Mouse (Mus musculus) mouse embryonic stem cell (cell line): ENCODE results near the gene Pkdcc.

Experiments
- in situ Hi-C, 2 experiments: fragments of 300-500 bp; cut with MboI; formaldehyde crosslinking; loops; 1 replicate in 1 of 2; 3 replicates in 1 of 2; pipeline ENCODE4 v1.14.3; 2019 to 2020; ENCODE audit warnings: low sequenced_read_pairs in 2 of 2, low pct_unique_long_range_greater_than_20kb in 1 of 2, mixed read lengths in 1 of 2; ENCODE audit not compliant: unreplicated experiment in 1 of 2

Gene Pkdcc

DNA sequence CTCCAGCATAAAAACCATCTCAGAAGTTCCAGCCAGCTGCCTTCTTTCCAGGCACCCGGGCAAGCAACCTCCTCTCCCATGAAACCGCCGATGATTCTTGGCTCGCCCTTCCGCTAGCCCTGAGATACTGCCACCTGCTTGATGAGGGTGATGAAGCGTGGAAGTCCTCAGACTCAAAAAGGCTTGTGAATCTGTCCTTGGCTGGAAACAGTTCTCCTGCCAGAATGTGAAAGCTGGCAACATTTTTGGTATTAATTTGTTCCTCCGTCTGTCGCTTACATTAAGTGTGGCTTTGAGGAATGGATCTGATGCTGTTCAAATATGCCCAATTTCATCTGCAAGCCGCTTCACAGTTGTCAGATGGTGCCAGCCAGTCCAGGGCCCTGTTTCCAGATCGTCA is 20.1 kb downstream of the Pkdcc start:
- in situ Hi-C loops, result loop anchor here in 1 of 2 experiments (5.0 kb wide), 1 partner anchor 193 kb away; no protein-coding TSS in a partner anchor

DNA sequence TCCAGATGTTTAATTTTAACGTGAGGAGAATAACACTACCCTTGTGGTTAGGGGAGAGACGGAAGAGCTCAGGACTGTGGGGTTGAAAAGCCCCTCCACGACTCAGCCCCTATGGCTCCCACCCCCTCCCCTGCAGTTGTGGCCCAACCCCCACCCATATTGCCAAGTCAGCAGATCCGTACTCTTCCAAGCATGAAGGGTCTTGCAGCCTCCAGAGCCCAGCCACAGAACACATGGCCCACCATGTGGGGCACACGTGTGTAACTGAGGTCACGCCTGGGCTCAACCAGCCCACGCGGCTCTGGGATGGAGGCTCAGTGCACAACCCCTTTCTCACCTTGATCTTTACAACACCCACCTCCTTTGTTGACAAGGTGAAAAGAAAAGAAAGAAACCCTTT is 21.1 kb downstream of the Pkdcc start:
- in situ Hi-C loops, result loop anchor here in 1 of 2 experiments (5.0 kb wide), 1 partner anchor 194 kb away; no protein-coding TSS in a partner anchor

DNA sequence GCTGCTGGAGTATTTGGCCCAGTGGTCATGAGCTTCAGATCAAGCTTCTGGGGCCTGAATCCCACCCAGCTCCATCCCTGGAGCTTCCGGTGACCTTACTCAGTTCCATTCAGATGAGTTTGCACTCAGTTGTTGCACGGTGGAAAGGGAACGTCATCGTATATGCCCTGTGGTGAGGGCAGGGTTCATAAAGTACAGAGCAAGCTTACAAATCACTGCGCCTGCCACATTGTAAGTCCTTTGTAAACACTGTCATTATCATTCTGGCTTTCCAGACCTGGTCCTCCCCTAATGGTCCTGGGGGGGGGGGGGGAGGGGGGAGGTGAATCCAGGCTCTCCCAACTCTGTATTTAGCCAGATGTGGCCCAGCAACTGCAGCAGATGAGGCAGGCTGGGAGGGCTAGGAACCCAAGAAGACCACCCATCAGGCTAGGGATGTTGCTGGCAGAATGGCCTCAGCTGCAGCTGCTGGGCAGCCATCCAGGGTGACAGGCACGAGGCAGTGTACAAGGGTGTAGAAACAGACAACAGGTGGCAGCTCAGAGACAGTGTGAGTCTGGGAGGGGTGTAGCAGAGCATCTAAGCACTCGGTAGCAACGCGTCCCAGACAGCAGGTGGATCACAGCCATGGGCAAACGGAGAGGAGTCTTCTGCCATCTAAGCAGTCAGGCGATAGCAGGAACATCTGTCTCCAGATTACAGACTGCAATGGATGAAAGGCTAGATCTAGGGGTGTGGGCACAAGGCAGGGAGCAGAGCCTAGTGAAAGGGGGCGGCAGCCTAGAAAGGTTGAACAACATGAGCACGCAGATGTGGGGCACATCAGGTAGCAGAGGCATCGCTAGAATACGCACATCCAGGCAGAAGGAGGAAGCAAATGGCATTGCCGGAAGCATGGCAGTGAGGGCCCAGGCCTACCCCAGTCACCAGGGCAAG is 23.3 kb downstream of the Pkdcc start:
- in situ Hi-C loops, result loop anchor here in 1 of 2 experiments (5.0 kb wide), 1 partner anchor 196 kb away; no protein-coding TSS in a partner anchor

DNA sequence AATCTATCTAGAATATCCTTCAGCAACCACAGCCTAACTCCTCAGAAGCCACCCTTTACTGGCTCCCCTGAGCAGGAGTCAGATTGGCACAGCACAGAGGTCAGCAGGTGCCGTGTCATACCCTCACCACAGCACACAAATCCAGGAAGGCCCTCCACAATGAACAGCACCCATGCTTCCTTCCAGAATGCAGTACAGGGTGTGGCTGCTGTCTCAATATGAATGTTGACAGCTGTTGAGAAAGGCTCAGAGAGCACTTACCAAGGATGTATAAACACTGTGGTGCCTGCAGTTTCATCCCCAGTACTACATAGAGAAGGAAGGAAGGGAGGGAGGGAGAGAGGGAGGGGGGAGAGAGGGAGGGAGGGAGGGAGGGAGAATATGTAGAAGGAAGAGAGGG is 29.4 kb downstream of the Pkdcc start:
- in situ Hi-C loops, result no loop called here

DNA sequence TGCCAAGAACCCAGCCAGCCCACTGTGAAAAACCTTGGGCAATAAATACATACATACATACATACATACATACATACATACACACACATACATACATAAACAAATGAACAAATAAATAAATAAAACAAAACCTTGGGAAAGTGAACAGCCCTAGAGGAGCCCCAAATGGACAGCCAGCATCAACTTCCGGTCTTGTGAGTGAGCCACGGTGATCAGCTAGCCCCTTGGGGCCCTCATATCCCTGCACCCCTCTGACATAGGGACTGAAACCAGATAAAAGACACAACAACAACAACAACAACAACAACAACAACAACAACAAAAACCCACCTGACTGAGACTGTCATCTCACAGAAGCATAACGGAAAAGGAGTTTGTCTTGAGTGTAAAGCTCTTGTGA is 30.4 kb downstream of the Pkdcc start:
- in situ Hi-C loops, result no loop called here

DNA sequence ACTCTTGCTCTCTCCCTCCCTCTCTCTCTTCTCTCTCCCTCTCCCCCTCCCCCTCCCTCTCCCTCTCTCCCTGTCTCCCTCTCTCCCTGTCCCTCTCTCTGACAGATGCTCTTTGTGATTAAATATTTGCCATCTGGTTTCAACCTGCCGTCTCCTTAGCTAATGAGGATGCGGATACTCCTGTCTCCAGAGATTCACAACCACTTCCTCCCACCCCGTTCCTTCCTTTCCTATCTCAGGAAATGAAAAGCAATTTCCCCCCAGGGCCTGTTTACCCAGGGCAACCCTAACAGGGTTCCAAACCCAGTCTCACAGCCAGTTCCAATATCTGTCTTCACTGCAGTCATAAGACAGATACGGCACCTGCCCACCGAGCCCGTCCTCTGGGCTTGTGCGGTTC is 31.0 kb downstream of the Pkdcc start:
- in situ Hi-C loops, result no loop called here

DNA sequence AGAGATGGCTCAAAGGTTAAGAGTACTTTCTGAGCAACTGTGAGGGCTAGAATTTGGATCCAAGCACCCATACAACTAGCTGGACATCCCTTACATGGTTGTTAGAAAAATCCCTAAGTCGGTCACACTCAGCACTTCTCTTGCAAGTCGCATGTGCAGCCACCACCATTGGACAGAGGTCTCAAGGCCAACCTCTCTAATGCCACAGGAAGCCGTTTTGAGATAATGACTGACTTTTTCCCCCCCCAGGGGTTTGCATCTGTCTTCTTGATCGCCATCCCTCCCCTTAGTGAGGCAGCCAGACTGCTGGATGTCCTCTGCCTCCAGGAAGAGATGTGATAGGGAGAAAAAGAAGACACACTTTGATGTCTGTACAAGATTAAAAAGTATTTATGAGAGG is 32.1 kb downstream of the Pkdcc start:
- in situ Hi-C loops, result no loop called here

DNA sequence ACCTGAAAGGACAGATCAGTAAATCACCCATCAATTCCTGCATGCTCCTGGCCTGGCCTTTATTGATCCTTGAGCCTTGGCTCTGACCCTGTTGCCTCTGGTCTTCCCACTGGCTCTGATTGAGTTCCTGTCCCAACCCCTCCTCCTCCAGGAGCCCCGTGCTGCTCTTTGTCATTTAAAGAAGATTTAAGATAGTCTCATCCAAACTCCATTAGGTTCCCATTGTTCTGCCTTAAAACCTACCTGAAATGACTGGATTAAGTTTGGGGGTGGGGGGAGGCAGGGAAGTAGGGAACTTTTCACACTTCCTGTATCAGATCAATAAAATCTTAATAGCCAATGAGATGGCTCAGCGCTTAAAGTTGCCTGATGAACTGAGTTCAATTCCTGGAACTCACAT is 33.4 kb downstream of the Pkdcc start:
- in situ Hi-C loops, result no loop called here

DNA sequence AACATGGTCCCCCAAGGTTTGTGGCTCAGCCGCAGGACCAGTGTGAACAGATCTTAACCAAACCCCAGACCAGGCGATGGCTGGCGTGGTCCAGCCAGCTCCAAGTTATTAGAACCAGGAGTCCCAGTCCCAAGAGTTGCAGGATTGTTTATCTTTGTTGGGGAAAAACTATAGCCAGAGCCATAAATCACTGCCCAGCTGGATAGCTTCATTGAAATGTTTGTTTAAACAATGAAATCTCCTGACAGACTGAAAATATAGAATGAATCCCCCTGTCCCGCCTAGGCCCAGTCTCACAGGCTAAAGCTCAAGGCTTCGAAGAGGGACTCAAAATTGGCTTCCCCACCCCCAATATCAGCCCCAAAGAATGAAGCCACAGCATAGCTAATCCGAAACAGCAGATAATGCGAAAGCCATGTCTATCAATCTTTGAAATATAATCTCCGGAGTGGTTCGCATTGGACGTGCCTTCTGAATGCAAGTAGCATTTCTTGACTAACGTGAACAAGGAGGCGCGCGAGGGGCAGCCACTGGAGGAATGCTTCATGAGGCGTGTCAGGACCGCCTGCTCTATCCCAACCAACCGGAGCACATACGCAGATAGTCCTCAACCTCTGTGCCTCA is 35.9 kb downstream of the Pkdcc start:
- in situ Hi-C loops, result loop anchor here in 1 of 2 experiments (10.0 to 25.0 kb wide), 2 partner anchors 206 to 586 kb away; partner anchors contain the start of gene Haao

DNA sequence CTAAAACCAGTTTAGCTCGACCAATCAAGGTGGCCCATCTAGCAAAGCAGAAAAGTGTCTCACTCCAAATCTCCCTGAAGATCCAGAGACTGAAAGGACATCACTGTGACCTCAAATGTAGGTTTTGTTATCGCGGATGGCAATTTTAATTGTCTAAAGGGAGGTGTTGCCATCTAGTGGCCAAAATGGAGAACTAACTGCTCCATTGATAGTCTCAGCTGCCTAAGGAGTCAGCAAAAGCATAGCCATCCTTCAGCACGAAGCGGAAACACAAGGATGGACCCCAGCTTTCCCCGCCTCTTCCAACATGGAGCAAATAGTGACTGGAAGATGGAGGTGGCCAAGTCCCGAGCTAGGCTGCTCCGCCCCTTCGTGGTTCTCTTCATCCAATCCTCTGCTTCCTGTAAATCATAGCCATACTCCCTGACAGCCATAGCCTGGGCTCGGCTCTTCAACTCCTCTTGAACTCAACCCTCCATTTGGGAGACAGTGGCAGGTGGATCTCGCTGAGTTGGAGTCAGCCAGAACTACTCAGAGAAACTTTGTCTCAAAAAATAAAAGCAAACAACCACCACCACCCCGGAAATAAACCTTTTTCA is 38.1 kb downstream of the Pkdcc start:
- in situ Hi-C loops, result loop anchor here in 1 of 2 experiments (10.0 to 25.0 kb wide), 2 partner anchors 208 to 584 kb away; partner anchors contain the start of gene Haao

DNA sequence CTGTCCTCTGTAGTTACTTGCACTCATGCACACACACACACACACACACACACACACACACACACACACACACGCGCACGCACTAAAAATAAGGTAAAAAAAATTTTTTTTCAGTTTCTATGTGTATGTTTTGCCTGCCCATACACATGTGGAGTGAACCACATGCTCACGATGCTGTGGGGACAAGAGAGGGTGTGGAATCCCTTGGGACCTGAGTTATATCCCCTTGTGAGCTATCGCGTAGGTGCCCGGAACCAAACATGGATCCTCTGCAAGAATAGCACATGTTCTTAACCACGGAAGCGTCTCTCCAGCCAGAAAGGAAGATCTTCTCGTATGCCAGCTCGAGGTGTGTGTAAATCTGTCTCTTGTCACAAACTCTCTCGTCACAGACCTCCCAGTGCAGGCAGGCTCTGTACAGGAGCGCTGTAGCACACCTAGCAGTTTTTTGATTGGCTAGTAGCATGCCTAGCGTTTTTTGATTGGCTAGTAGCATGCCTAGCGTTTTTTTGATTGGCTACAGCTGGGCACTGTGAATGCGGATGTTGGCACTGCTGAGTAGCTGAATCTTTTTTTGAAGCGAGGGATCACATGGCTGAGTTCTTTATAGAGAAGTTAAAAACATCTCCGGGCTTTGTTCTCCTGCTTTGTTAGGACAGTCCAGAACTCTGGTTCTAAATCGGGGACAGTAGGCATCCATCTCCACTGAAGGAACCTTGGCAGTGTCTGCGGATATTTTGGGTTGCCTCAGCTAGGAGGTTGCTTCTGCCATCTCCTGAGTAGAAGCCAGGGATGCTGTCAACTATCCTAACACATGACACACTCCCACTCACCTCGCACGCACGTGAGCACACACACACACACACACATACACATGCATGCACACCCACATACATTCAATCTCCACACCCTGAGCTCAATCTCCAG is 52.4 kb downstream of the Pkdcc start:
- in situ Hi-C loops, result loop anchor here in 1 of 2 experiments (25.0 kb wide), 1 partner anchor 570 kb away; the partner anchor contains the start of gene Haao

DNA sequence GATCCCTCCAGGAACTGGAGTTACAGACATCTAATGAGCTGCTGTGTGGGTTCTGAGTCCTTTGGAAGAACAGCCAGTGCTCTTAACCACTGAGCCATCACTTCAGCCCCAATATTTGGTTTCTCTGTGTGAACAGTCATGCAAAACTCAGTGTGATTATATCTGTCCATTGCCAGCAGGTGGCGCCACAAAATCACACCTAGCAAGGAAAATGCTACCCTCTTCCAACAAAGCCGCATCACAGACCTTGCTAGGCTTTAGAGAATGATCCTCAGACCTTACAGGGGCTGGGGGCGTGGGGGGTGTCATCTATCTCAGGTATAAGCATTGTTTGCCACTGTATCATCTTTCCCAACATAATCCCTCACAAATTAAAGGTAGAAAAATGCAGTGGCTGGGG is 56.4 kb downstream of the Pkdcc start:
- in situ Hi-C loops, result loop anchor here (10.0 to 25.0 kb wide), 3 partner anchors 223 to 583 kb away; partner anchors contain the start of gene Haao (in 1 of the 2)

DNA sequence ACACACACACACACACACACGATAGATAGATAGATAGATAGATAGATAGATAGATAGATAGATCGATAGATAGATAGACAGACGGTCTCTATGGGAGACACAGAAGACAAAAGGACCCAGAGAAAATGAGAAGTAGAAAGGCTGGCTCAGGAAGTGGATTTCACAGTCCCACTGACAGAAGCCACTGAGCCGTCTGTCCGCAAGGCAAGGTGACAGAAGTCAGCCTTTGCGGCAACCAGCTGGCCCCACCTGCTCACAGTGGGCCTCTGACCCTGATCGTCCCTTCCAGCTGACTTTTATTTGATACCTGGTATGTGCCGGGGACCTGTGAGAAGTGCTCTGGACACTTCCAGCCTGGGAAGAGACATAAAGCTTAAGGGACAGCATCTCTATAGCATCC is 57.5 kb downstream of the Pkdcc start:
- in situ Hi-C loops, result loop anchor here (10.0 to 25.0 kb wide), 3 partner anchors 222 to 582 kb away; partner anchors contain the start of gene Haao (in 1 of the 2)

DNA sequence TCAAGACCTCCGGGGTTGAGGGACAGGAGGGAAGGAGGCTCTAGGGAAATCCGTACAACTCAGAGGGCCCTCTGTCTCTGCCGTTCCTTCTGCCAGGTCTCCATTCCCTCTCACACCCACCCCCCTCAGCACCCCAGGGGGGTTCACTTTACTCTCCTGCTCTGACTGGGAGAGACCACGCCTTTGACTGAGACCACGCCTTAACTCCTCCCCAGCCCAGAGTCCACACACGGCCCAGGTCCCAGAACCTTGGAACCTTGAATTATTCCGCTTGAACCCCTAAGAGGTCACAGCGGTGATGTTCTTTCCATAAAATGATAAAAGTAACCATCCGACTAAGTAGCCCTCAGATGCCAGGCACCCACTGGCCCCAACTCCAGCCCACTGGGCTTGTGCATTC is 58.5 kb downstream of the Pkdcc start:
- in situ Hi-C loops, result loop anchor here (10.0 to 25.0 kb wide), 3 partner anchors 221 to 581 kb away; partner anchors contain the start of gene Haao (in 1 of the 2)

DNA sequence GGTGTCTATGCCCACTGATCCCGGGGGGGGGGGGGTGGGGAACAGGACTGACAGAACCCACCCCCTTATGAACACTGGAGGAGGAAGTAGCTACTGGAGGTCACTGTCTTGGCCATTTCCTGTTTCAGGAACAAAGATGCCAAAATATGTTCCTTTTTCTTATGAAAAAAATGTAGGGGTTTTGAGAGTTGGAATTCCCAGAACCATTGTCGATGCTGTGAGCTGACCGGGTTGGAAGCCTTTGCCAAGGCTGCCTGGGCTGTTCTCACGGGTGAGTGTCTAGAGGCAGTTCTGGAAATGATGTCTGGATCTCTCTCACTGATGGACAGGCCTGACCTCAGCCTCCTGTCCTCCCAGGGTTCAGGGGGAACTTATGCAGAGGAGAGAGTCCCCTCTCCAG is 59.0 kb downstream of the Pkdcc start:
- in situ Hi-C loops, result loop anchor here (10.0 to 25.0 kb wide), 3 partner anchors 221 to 581 kb away; partner anchors contain the start of gene Haao (in 1 of the 2)
